Mouse (Mus musculus) adipocyte (in vitro differentiated cells): ENCODE data around the gene Park7.
"Not testable (repeated sequence)": the region's sequence is repeated elsewhere in the genome, so short reads cannot be mapped to it uniquely, and the experiment has no call there.

Source experiments
- DNase-seq: peaks from one replicate; pipeline ENCODE4 v3.0.0-alpha.2; 2016; ENCODE audit warnings: low spot score

The Park7 gene

DNA sequence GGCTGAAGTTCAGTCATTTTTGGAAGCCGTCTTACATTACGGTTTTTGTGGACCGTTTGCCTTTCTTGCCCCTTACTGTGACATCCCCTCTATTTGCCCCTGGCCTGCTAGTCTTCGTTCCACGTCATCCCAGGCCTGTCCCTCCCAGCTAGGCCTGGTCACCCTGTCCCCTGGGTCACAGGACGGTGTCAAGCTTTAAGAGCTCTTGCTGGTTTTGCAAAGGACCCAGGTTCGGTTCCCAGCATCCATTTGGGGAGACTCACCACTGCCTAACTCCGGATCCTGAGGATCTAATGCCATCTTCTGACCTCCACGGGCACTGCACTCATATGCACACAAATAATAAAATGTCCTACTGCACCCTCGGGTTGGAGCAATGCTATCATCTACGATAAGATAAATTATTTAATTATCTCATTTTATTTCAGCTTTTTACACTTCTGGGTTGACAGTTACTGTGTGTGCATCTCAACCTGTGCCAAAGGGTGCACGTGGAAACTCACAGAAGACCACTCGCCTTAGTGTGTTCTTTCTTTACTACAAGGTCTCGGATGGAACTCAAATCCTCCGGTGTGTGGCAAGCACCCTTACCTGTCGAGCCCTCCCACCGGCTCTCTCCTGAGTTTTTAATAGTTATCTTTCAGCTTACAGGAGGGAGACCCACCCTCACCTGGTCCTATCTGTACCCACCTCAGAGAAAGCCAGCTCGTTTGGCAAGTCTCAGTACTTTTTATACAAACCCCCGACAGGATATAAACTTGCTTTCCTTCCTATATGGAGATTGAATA, 3.9 kb downstream of the Park7 start:
- DNase-seq: no peak

DNA sequence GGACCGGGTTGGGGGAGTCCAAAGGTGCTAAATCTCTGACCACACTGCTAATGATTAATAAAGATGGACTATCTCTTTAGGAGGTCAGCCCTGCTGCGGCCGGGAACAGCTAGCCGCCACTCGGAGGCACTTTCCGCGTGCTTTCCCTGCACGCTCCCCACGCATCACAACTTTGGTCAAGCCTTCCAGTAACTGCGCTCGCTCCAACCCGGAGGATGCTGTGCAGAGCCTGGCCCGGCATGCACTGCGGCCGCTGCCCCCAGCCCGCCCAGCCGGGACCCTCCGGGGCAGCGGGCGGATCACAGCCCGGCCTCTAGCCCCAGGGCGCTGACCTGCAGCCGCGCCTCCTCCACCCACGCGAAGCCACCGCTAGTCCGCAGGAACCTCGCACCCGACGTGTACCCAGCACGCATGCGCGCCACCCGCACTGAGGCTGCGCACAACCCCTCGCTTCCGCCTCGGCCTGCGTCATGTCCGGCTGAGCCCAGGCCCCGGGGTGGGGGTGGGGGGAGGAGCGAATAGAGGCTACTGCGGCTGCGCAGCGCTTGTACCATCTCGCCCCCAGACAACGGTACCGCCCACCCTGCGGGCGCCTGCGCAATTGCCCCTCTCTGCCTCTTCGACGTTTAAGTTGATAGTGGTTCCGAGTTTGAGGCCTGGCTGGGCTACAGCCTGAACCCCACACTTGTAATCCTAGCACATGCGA, 4.6 kb downstream of the Park7 start:
- DNase-seq: peak; percentile 98

DNA sequence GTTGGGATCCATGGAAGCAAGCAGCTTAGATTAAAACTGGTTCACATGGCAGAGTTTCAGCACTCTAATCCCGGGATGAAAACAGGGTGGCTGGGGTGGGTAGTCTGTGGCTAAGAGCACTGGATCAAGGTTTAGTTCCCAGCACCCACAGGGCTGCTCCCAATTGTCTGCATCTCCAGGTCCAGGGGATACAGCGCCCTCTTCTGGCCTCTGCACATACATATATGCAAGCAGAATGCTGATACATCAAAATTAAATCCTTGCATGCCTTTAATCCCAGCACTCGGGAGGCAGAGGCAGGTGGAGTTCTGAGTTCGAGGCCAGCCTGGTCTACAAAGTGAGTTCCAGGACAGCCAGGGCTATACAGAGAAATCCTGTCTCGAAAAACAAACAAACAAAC, 5.7 kb downstream of the Park7 start:
- DNase-seq: peak; percentile 33

- DNase-seq: no peak
Measured at GRCm38 (mm10) chr4:150907099-150907498, 7.1 kb downstream of the Park7 start.

GRCm38 (mm10) chr4:150903091-150903742, 11.0 kb downstream of the Park7 start:
- no peak for DNase-seq

DNA sequence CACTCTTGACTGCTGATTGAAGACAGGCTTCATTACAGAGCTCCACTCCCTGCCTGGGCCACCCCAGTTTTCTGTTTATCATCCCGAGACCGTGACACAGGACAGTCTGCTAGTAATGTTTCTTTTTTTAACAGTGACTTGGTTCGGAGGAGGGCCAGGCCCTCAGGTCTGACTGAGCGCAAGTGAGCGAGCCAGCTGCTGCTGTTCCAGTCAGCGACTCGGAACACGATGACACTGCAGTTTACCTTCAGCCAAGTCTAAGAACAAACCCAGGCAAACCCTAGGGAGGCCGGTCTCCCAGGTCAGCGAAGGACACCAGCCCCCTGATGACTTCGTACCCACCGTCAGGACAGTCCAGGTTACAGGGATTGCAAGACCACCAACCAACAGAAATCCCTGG, 12.2 kb downstream of the Park7 start:
- DNase-seq: no peak

DNA sequence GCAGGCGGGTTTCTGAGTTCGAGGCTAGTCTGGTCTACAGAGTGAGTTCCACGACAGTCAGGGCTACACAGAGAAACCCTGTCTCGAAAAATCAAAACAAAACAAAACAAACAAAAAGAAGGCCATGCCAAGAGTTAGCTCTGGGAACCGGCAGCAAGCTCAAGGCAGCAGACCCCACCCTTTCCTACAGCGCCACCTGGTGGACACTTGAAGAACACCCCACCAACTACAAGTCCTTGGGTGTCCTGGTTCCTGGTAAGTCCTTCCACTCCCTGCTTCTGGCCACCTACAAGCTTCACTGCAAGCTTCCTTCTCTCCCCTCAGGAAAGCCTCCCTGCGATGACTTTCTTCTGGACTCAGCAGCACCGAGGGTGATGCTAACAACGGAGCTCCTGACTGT, 12.6 kb downstream of the Park7 start:
- DNase-seq: peak; percentile 81

- DNase-seq: no peak
Measured at GRCm38 (mm10) chr4:150900486-150900885, 13.8 kb downstream of the Park7 start.

- peak; percentile 80 for DNase-seq
Measured at GRCm38 (mm10) chr4:150898716-150899365, 15.4 kb downstream of the Park7 start.

GRCm38 (mm10) chr4:150896896-150897624, 17.2 kb downstream of the Park7 start:
- no peak for DNase-seq

DNA sequence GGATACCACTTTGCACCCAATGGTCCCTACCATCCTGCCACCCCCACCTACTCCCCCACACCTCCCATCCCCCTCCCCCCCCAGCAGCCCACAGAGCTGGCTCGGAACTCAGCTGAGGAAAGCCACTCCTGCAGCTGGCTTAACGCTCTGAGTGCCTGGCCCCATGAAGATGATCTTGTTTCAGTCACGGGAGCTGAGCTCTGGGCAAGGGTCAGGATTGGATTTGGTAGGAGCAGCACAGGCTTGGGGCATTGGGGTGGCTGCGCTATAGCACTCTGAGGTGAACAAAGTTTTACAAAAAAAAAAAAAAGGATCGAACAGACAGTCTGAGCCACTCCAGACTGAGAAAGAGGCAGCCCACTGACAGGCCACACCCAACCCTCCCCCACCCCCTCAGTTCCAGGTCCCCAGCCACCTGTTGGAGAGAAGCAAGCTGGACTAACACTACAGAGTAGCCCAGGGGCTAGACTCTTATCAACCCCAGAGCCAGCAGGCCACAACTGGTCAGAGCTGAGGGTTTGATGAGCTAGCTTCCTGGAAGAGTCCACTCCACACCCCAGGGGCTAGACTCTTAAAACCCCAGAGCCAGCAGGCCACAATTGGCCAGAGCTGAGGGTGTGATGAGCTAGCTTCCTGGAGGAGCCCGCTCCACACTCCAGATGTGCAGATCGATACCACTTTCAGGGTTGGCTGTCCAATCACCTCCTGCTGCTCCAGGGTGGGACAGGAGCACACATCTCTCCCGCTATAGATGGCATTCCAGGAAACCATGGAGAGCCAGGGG, 19.3 kb downstream of the Park7 start:
- no peak for DNase-seq

DNA sequence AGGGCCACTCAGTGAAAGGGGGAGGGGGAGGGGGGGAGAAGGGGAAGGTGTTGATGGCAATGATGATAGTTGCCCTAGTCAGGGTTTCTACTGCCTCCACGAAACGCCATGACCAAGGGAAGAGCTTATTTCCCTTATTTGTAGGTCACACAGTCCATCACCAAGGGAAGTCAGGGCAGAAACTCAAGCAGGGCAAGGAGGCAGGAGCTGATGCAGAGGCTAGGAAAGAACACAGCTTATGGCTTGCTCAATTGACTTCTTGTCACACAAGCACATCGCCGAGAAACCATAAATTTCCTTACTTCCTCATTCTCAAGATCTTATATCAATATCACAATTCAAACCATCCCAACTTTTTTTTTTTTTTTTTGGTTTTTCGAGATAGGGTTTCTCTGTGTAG, 22.9 kb downstream of the Park7 start:
- DNase-seq: no peak

DNA sequence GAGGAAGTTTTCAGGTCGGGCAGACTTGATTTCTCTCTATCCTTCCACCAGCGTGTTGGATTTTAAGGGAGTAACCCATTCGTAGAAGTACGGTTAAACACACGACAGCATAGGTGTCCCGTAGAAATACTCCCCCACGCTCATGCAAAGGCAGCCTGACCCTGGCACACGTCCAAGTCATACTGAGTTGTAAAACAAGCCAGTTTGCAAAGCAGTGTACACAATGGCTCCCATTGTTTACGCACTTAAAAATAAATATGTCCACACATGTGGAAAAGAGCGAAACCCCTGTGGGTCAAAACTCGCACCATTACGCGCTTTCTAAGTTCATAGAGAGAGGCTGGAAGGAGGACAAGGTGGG, 24.3 kb downstream of the Park7 start:
- DNase-seq: no peak

GRCm38 (mm10) chr4:150889273-150889954, 24.8 kb downstream of the Park7 start:
- no peak for DNase-seq

DNA sequence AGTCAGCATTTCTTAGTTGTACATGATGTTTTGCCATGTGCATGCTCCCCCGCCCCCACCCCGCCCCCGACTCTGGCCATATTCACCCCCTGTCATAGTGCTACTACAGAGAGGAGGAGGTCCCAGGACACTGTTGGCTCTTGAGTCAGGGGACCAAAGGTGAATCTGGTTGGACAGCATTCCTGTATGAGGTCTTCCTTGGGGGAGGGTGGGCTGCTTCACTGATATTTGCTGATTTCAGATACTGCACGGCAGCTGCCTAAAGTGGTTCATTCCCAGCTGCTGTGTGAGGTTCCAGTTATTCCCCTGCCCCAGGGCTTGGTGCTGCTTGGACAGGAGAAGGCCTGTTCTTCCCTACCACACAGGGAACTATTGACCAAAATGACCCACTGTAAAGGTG, 25.7 kb downstream of the Park7 start:
- no peak for DNase-seq

GRCm38 (mm10) chr4:150887903-150888302, 26.3 kb downstream of the Park7 start:
- no peak for DNase-seq

GRCm38 (mm10) chr4:150882632-150883031, 31.6 kb downstream of the Park7 start:
- no peak for DNase-seq

GRCm38 (mm10) chr4:150880364-150880763, 33.9 kb downstream of the Park7 start:
- no peak for DNase-seq

DNA sequence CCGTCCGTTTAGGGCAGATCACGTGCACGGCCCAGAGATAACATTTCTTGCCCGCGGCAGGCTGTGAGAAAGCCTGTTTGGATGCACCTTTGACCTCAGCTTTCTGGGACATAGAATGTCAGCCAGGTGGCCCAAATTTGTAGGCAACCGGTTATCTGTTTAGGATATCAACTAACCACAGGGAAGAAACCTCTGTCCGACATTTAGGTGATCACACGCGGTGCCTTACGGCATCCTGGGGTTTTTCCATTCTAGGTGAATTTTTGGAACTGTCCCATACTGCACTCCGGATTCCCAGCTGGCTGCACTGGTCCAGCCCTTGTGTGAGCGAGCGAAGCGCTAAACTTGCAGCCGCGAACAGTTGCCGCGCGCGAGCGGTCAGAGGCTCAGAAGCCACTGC, 34.6 kb downstream of the Park7 start:
- no peak for DNase-seq

GRCm38 (mm10) chr4:150875393-150875792, 38.8 kb downstream of the Park7 start:
- no peak for DNase-seq

DNA sequence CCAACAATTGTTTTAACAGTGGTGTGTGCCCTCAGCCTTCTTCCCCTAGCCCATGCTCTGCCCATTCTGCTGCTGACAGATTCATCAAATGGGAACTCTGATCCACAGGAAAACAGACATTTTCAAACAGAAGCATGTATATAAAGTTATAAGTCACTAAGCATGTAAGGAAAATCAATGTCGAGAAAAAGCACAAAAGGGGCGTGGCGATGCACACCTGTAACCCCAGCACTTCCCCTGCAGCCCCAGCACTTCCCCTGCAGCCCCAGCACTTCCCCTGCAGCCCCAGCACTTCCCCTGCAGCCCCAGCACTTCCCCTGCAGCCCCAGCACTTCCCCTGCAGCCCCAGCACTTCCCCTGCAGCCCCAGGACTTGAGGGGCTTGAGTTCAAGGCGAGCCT, 39.8 kb downstream of the Park7 start:
- DNase-seq: not testable (repeated sequence)
